Mouse (Mus musculus) bone marrow macrophage, adult 2 months (primary cell): Measurements from ENCODE around the gene Serpinh1. TPM values are rescaled to one million over a fixed set of nuclear protein-coding genes. Genes with fewer than 3 reads are reported as not detected.
A peak's percentile ranks its signal among the peaks of the same experiment; 100 is the strongest.
"Not testable (repeated sequence)": the region's sequence is repeated elsewhere in the genome, so short reads cannot be mapped to it uniquely, and the experiment has no call there.

Experiments used
- H3K27ac ChIP-seq: 2 replicates; pipeline ENCODE4 v1.5.1; 2012; ENCODE audit warnings: low read depth, low read length; ENCODE audit not compliant: insufficient read depth
- H3K4me1 ChIP-seq: 2 replicates; pipeline ENCODE4 v1.6.1; 2012; ENCODE audit warnings: low read length; ENCODE audit not compliant: control insufficient read depth, insufficient read depth
- H3K4me3 ChIP-seq: 2 replicates; pipeline ENCODE4 v1.5.1; 2012; ENCODE audit warnings: mild to moderate bottlenecking, low read length, moderate library complexity; ENCODE audit not compliant: insufficient read depth
- CTCF ChIP-seq: IDR thresholded peaks from 2 replicates; pipeline ENCODE4 v1.5.1; 2012; ENCODE audit warnings: low read depth, mild to moderate bottlenecking, low read length, moderate library complexity
- POLR2A ChIP-seq: IDR thresholded peaks from 2 replicates; pipeline ENCODE4 v1.6.1; 2012; ENCODE audit warnings: mild to moderate bottlenecking, low read depth, low read length, borderline replicate concordance
- polyA plus RNA-seq: library from polyadenylated mRNA; stranded (reverse); fragments of >200 nt; gene quantifications from 2 replicates; pipeline ENCODE4 v1.2.4, GENCODE M21; 2012; ENCODE audit not compliant: missing spikeins, insufficient read depth, insufficient read length

Gene Serpinh1
- polyA plus RNA-seq, 1 experiment: 7.2 TPM

DNA sequence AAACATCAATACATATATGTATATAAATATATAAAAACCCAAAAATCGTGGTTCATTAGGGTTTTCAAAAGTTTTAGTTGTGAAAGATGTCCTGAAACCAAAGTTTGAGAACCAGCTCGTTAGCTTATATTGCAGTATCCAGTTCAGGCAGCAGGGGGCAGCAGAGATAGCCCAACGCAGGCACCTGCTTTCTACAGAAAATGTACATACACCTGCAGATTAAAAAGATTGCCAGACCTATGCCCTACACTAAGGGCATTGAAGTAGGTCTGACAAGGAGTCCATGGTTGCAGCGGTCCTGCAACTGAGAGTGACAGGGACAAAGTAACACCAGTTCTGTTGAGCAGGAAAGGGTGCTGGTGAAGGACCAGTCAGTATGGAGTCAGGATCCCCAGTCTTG, 22.4 kb upstream of the Serpinh1 start:
- Histone ChIP-seq H3K4me3 (no peak overlapping the region), H3K27ac (no peak overlapping the region), H3K4me1 (peaks cover 23% of the 10 kb centered on the region)
- TF ChIP-seq CTCF: peak; percentile 93
- TF ChIP-seq POLR2A: no peak

DNA sequence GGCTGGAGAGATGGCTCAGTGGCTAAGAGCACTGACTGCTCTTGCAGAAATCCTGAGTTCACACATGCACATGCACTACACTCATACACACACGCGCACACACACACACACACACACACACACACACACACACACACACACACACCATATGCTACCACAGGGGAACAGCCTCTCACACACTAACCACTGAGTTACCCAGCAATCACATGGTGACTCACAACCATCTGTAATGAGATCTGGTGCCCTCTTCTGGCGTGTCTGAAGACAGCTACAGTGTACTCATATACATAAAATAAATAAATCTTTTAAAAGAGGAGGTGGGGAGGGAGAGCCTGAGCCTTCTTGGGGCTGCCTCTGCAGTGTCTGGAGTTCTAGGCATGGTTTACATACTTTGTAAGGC, 21.3 kb upstream of the Serpinh1 start:
- not testable (repeated sequence) for H3K27ac ChIP-seq, H3K4me3 ChIP-seq
- peaks cover 15% of the 10 kb centered on the region for H3K4me1 ChIP-seq

DNA sequence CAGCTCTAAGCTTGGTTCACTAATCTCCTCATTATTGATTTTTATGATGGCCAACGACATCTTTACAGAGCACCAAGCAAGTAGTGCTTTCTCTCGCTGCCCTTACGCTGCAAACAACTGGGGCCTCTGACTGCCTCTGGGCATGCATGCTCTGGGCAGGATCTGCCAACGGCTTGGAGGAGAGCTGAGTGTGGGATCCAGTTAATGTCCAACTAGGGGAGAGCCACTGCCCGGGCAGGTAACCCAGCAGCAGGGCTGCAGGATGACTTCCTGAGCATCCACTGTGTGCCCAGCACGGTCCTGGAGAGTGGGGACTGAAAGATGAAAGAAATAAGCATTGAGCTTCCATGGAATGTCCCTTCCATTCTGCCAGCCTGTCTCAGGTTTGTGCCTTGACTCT, 13.7 kb upstream of the Serpinh1 start:
- TF ChIP-seq CTCF: no peak
- TF ChIP-seq POLR2A: no peak
- Histone ChIP-seq H3K4me3 (no peak overlapping the region), H3K27ac (no peak overlapping the region), H3K4me1 (no peaks in the 10 kb centered on the region)

DNA sequence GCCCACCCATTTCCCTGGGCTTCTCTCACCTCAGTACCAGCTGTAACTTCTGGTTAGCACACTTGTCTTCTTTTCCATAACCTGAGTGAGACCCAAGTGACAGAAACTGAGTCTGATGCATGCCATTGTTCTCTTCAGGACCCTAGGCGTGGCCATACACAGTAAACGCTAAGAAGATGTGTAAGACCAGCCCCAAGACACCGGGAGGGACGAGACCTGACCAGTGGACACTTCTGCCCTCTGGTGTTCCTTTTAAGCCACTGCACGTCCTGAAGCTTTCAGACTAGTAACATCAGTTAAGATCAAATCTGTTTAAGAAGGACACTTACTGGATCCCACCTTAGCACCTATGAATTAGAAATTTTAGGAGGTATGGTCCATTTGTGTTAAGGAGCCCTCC, 12.0 kb upstream of the Serpinh1 start:
- Histone ChIP-seq H3K4me3 (no peak overlapping the region), H3K4me1 (peaks cover 5% of the 10 kb centered on the region; the same call in 1 of the 2 replicates)
- no peak for TF ChIP-seq POLR2A
- peak; percentile 76 for TF ChIP-seq CTCF

DNA sequence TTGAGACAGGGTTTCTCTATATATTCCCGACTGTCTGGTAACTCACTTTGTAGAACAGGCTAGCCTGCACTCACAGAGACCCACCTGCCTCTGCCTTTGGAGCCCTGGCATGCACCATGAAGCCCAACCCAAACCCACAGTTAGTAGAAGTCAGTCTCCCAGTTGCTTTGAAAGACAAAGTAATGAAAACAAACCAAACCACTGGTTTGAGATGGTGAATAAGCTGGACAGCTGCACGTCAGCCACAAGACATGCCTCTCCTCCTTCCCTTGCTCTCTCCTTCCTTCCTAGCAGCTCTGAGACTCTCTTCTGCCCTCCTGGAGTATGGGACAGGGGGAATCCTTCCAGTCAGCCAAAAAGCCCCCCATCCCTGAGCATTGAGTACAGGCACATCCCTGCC, 9.1 kb upstream of the Serpinh1 start:
- TF ChIP-seq CTCF (no peak), POLR2A (no peak)
- H3K27ac ChIP-seq: no peak overlapping the region
- peaks cover 5% of the 10 kb centered on the region; the same call in 1 of the 2 replicates for H3K4me1 ChIP-seq
- H3K4me3 ChIP-seq: no peak overlapping the region

More for the DNA sequence above, 12.0 kb upstream of the Serpinh1 start:
- no peak overlapping the region for H3K27ac ChIP-seq

DNA sequence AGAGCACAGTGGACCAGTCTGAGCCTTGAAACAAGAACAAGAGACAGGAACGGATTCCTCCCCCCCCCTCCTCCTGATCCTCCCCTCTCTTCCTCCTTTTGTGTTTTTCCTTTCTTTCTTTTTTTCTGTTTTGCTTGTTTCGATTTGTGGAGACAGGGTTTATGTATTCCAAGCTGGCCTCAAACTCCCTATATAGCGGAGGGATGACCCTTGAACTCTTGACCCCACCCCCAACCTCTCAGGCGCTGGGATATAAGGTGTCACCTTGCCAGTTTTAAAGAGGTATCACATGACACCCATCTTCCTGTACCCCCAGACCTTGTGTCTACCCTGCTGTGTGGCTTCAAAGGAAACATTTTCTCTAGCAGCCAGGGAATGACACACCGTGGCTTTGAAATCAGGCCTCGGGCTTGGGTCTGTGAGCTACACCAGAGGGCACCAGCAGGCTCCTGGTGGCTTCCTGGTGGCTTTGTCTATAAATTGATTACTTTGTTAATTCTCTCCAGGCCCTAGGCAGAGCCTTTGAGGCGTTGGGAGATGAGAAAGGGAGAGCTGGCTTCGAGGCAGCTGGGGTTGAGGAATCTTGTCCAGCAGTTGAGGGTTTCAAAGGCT, 7.9 kb upstream of the Serpinh1 start:
- H3K4me3 ChIP-seq: no peak overlapping the region
- peaks cover 12% of the 10 kb centered on the region; the same call in 1 of the 2 replicates for H3K4me1 ChIP-seq
- TF ChIP-seq POLR2A: no peak
- no peak for TF ChIP-seq CTCF
- no peak overlapping the region for H3K27ac ChIP-seq

DNA sequence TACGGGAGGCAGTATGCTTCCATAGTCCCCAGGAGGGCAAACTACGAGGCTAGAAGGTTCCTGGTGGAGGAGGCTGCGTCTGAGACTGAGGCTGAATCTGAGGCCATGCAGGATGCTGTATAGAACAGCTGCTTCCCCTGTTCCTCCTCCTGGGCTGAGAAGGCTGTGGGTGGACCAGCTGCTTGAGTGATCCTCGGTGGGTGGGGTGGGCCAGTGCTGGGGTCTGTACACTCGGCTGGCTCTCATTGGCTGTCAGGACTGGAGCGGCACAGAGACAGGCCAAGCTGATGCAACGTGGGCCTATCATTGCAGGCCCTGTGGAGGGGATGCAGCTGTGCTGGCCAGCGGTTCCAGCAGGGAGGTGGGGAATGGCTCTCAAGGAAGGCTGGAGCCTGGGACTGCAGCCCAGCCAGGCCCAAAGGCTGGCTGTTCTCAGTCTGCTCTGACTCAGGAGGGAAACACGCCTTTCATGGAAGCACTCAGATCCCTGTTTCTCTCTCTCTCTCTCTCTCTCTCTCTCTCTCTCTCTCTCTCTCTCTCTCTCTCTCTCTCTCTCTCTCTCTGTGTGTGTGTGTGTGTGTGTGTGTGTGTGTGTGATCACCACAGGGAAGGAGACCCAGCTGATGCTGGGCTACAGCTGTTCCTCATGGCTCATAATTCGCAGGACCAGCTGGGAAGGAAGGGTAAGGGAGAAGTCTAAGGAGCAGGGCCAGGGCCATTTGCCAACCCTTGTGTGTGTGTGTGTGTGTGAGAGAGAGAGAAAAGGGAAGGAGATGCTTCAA, 7.2 kb upstream of the Serpinh1 start:
- H3K4me3 ChIP-seq: no peak overlapping the region
- TF ChIP-seq POLR2A (no peak), CTCF (no peak)
- peaks cover 12% of the 10 kb centered on the region; the same call in 1 of the 2 replicates for H3K4me1 ChIP-seq
- no peak overlapping the region for H3K27ac ChIP-seq

DNA sequence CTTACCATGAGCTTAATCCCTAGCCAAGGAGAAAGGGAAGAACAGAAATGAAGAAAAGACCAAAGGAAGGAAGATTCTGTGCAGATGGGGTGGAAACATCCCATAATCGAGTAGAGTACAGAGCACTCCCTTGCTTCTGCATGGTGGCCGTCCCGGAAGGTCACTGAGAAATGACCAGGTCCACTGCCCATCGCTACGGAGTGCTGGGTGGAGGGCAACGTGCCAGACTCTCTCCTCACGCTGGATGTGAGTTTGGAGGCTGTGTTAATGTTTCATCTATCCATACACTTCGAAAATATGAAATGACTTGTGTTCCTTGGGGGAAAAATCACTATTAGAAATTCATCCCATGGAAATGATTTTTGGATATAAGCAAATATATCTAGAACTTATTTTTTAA, 5.3 kb upstream of the Serpinh1 start:
- H3K4me1 ChIP-seq: peaks cover 12% of the 10 kb centered on the region; the same call in 1 of the 2 replicates
- H3K4me3 ChIP-seq: no peak overlapping the region
- H3K27ac ChIP-seq: no peak overlapping the region
- TF ChIP-seq POLR2A (no peak), CTCF (no peak)

DNA sequence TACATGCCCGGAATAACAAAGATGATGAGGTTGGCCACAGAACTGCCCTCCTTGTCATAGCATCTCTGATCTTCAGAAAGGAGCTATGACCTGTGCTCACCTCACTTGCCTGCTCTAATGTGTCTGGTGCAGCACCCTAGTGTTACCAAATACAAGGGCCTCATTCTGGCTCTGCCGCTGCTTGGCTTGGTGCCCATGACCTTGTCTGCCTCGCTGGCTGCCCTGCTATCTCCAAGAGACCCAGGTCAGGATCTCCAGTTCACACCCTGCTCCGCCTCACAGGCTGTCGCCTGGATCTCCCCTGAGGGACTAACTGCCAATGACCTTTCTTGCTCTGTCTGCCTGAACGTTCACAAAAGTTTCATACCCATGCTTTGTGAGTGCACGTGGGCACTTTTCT, 4.2 kb upstream of the Serpinh1 start:
- no peak for TF ChIP-seq POLR2A
- TF ChIP-seq CTCF: no peak
- no peak overlapping the region for H3K27ac ChIP-seq
- peaks cover 12% of the 10 kb centered on the region; the same call in 1 of the 2 replicates for H3K4me1 ChIP-seq
- H3K4me3 ChIP-seq: no peak overlapping the region

DNA sequence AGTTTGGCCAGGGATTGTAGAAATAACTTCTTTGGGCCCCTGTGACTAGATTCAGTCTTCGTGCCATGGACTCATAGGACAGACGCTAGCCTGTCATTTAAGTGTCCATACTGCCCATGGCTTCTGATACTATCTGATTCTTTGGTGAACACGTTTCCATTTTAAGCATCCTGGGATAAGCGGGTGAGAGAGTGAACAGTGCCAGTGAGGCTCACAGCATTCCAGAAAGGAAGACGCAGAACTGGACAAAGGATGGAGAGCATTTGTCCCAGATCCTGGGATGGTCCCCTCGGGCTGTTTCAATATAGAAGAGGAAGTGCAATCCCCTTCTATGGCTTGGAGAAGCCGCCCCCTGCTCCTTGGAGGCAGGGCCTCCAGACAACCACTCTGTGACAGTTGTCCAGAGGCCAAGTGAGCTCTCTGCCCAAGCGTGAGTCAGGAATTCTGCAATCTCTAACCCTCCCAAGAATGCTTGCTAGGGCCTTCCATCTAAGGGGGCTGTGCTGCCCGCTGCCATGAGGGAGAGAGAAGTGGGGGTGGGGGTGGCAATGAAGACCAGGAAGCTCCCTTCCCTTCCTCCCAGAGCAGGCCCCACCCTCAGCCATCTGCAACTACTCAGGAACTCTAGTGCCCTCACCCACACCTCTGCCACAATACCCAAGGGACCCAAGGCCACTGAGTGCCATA, 3.3 kb upstream of the Serpinh1 start:
- Histone ChIP-seq H3K4me3 (no peak overlapping the region), H3K4me1 (peaks cover 12% of the 10 kb centered on the region; the same call in 1 of the 2 replicates), H3K27ac (no peak overlapping the region)
- TF ChIP-seq CTCF: no peak
- no peak for TF ChIP-seq POLR2A
